Mouse (Mus musculus): ENCODE measurements around the gene Gm6020.
"Not testable (repeated sequence)": the region's sequence is repeated elsewhere in the genome, so short reads cannot be mapped to it uniquely, and the experiment has no call there.

Gm6020 gene

GRCm38 (mm10) chr19:61183590-61183989 is at the start of gene Gm6020:
Gene Gm6020, plus strand, starts transcription at chr19:61183890.
- DNase-seq (ENCODE audit: low spot score): not testable (repeated sequence)

GRCm38 (mm10) chr19:61138655-61139054 is 45.0 kb upstream of the Gm6020 start:
- DNase-seq (ENCODE audit: low spot score): no peak

GRCm38 (mm10) chr19:61140342-61141206 is 43.1 kb upstream of the Gm6020 start, which contains the start of gene Zfp950:
Gene Zfp950, minus strand, starts transcription at chr19:61140840.
- peak; percentile 88 for DNase-seq (ENCODE audit: low spot score)

GRCm38 (mm10) chr19:61141299-61141698 is 42.4 kb upstream of the Gm6020 start:
- no peak for DNase-seq (ENCODE audit: low spot score)

- no peak for DNase-seq (ENCODE audit: low spot score)
These were observed 32.4 kb upstream of the Gm6020 start for GRCm38 (mm10) chr19:61151372-61151700.

GRCm38 (mm10) chr19:61151701-61152420 is 31.8 kb upstream of the Gm6020 start:
- DNase-seq (ENCODE audit: low spot score): no peak

GRCm38 (mm10) chr19:61175756-61176324 is 7.8 kb upstream of the Gm6020 start, which contains the start of gene Gm7102:
Gene Gm7102, minus strand, starts transcription at chr19:61176309.
- DNase-seq (ENCODE audit: low spot score): no peak

GRCm38 (mm10) chr19:61199316-61199715 is 15.6 kb downstream of the Gm6020 start:
- peak; percentile 83 for DNase-seq (ENCODE audit: low spot score)

GRCm38 (mm10) chr19:61199836-61200235 is 16.1 kb downstream of the Gm6020 start:
- DNase-seq (ENCODE audit: low spot score): peak; percentile 29

GRCm38 (mm10) chr19:61207506-61207905 is 23.8 kb downstream of the Gm6020 start:
- DNase-seq (ENCODE audit: low spot score): not testable (repeated sequence)

- DNase-seq (ENCODE audit: low spot score): peak; percentile 67
These were observed 40.1 kb downstream of the Gm6020 start for GRCm38 (mm10) chr19:61223706-61224328.

- DNase-seq (ENCODE audit: low spot score): no peak
These were observed 41.2 kb downstream of the Gm6020 start for GRCm38 (mm10) chr19:61224678-61225525.

GRCm38 (mm10) chr19:61225526-61226400 is 42.1 kb downstream of the Gm6020 start:
- DNase-seq (ENCODE audit: low spot score): peak; percentile 74

- peak; percentile 60 for DNase-seq (ENCODE audit: low spot score)
These were observed 42.8 kb downstream of the Gm6020 start for GRCm38 (mm10) chr19:61226401-61226927.

- peak; percentile 77 for DNase-seq (ENCODE audit: low spot score)
These were observed 43.5 kb downstream of the Gm6020 start for GRCm38 (mm10) chr19:61226928-61227854.

- DNase-seq (ENCODE audit: low spot score): no peak
These were observed 44.4 kb downstream of the Gm6020 start, which contains the start of gene Csf2ra for GRCm38 (mm10) chr19:61227941-61228701. Gene Csf2ra, minus strand, starts transcription at chr19:61228429.
